Mouse (Mus musculus) limb, embryonic 10.5 days (tissue): ENCODE results near the gene Fam129a. TPM values are rescaled to one million over a fixed set of nuclear protein-coding genes. Genes with fewer than 3 reads are reported as not detected.

Source experiments
- DNase-seq: peaks from one replicate; pipeline ENCODE4 v3.0.0-alpha.2; 2017; ENCODE audit warnings: low spot score
- H3K27ac ChIP-seq: fragments of 300-500 bp; sonication (generic); 2 replicates; pipeline ENCODE4 v1.5.1; 2016; ENCODE audit warnings: mild to moderate bottlenecking
- H3K27me3 ChIP-seq: fragments of 300-500 bp; sonication (generic); 2 replicates; pipeline ENCODE4 v1.6.1; 2016; ENCODE audit warnings: low read depth, mild to moderate bottlenecking; ENCODE audit not compliant: poor library complexity, severe bottlenecking
- H3K36me3 ChIP-seq: fragments of 300-500 bp; sonication (generic); 2 replicates; pipeline ENCODE4 v1.6.1; 2016; ENCODE audit warnings: mild to moderate bottlenecking, moderate library complexity
- H3K4me1 ChIP-seq: fragments of 300-500 bp; sonication (generic); 2 replicates; pipeline ENCODE4 v1.6.1; 2016
- H3K4me3 ChIP-seq: fragments of 300-500 bp; sonication (generic); 2 replicates; pipeline ENCODE4 v1.5.1; 2016; ENCODE audit warnings: mild to moderate bottlenecking, moderate library complexity
- H3K9me3 ChIP-seq: fragments of 300-500 bp; sonication (generic); replicated peaks from 2 replicates; pipeline ENCODE4 v1.6.1; 2016; ENCODE audit warnings: mild to moderate bottlenecking
- WGBS: fragments of 180-500 bp; shearing (Covaris S2); methylation state at CpG from one replicate; pipeline ENCODE4 v1.1.7; 2016; 5-methylcytosine and 5-hydroxymethylcytosine counted together
- polyA plus RNA-seq: library from polyadenylated mRNA; unstranded; fragments of >200 nt; fragmentation: Nextera tagmentation; extraction: Ambion mirVana; gene quantifications from 2 replicates; pipeline ENCODE4 v1.2.1, GENCODE M21; 2016

The Fam129a gene
- polyA plus RNA-seq, 1 experiment from 2014 or later, result 0.90 TPM

DNA sequence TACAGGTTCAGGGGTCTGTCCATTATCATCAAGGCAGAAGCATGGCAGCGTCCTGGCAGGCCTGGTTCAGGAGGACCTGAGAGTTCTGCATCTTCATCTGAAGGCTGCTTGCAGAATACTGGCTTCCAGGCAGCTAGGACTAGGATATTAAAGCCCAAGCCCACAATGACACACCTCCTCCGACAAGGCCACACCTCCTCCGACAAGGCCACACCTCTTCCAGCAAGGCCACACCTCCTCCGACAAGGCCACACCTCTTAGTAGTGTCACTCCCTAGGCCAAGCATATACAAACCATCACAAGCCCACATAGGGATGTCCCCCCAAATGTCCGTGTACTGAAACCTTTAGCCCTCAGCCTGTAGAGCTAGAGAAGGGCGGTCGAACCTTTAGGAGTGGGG, 2.3 kb upstream of the Fam129a start:
- no peak for DNase-seq
- H3K27ac ChIP-seq, result no peak overlapping the region
- WGBS, result 71% methylated on average over 7 of the region's 7 CpGs
- peaks cover 19% of the 10 kb centered on the region for H3K4me1 ChIP-seq
- no peaks in the 10 kb centered on the region for H3K36me3 ChIP-seq
- no peaks in the 10 kb centered on the region for H3K9me3 ChIP-seq
- H3K27me3 ChIP-seq, result peaks cover 45% of the 10 kb centered on the region
- no peak overlapping the region for H3K4me3 ChIP-seq

- H3K4me1 ChIP-seq, result peaks cover 24% of the 10 kb centered on the region
- no peaks in the 10 kb centered on the region for H3K9me3 ChIP-seq
- H3K27ac ChIP-seq, result no peak overlapping the region; the same call in 1 of the 2 replicates
- H3K4me3 ChIP-seq, result peak overlapping the region; percentile 53
- H3K36me3 ChIP-seq, result no peaks in the 10 kb centered on the region
- 20% methylated on average over 10 of the region's 10 CpGs for WGBS
- peaks cover 45% of the 10 kb centered on the region for H3K27me3 ChIP-seq
- DNase-seq, result no peak
These were observed 1.0 kb downstream of the Fam129a start for GRCm38 (mm10) chr1:151571838-151572578.

- WGBS, result 85% methylated on average over 7 of the region's 7 CpGs
- peaks cover 45% of the 10 kb centered on the region for H3K27me3 ChIP-seq
These were observed 1.8 kb downstream of the Fam129a start for GRCm38 (mm10) chr1:151572601-151573320.

GRCm38 (mm10) chr1:151580200-151580982, 9.4 kb downstream of the Fam129a start:
- no peak for DNase-seq

More at GRCm38 (mm10) chr1:151572601-151573320, 1.8 kb downstream of the Fam129a start:
- no peak for DNase-seq
- H3K9me3 ChIP-seq, result no peaks in the 10 kb centered on the region
- H3K36me3 ChIP-seq, result no peaks in the 10 kb centered on the region
- no peak overlapping the region for H3K4me3 ChIP-seq
- H3K27ac ChIP-seq, result no peak overlapping the region
- H3K4me1 ChIP-seq, result peaks cover 24% of the 10 kb centered on the region

DNA sequence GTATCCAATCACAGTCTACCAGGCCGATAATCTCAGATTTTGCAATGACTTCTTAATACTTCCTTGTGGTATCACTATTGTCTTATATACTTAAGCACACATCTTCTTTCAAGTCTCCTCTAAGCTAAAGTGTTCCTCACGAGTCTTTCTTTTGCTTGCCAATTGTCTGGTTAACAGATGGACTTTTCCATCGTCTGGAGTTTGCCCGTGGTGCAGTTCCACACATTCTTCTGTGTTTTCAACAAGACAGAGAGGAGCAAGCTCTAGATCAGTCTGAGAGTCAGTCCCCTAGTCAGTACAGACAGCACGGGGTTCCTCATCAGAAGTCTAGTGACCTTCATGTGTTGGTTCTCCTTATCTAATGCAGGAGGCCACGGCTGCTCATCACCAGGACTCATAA, 10.5 kb downstream of the Fam129a start:
- Histone ChIP-seq H3K27ac (no peak overlapping the region), H3K27me3 (no peaks in the 10 kb centered on the region), H3K4me3 (no peak overlapping the region), H3K36me3 (no peaks in the 10 kb centered on the region), H3K4me1 (peaks cover 8% of the 10 kb centered on the region), H3K9me3 (no peaks in the 10 kb centered on the region)
- WGBS, result 84% methylated on average over 6 of the region's 6 CpGs
- DNase-seq, result no peak

More at GRCm38 (mm10) chr1:151580200-151580982, 9.4 kb downstream of the Fam129a start:
- Histone ChIP-seq H3K4me3 (no peak overlapping the region), H3K36me3 (no peaks in the 10 kb centered on the region), H3K27me3 (no peaks in the 10 kb centered on the region), H3K27ac (no peak overlapping the region), H3K4me1 (peaks cover 6% of the 10 kb centered on the region), H3K9me3 (no peaks in the 10 kb centered on the region)
- 82% methylated on average over 8 of the region's 8 CpGs for WGBS

- H3K27ac ChIP-seq, result no peak overlapping the region
- 75% methylated on average over 4 of the region's 4 CpGs for WGBS
- H3K4me3 ChIP-seq, result no peak overlapping the region
- no peaks in the 10 kb centered on the region for H3K9me3 ChIP-seq
- DNase-seq, result no peak
- no peaks in the 10 kb centered on the region for H3K27me3 ChIP-seq
- no peaks in the 10 kb centered on the region for H3K36me3 ChIP-seq
- H3K4me1 ChIP-seq, result peaks cover 8% of the 10 kb centered on the region
These were observed 11.0 kb downstream of the Fam129a start for GRCm38 (mm10) chr1:151581977-151582376.

DNA sequence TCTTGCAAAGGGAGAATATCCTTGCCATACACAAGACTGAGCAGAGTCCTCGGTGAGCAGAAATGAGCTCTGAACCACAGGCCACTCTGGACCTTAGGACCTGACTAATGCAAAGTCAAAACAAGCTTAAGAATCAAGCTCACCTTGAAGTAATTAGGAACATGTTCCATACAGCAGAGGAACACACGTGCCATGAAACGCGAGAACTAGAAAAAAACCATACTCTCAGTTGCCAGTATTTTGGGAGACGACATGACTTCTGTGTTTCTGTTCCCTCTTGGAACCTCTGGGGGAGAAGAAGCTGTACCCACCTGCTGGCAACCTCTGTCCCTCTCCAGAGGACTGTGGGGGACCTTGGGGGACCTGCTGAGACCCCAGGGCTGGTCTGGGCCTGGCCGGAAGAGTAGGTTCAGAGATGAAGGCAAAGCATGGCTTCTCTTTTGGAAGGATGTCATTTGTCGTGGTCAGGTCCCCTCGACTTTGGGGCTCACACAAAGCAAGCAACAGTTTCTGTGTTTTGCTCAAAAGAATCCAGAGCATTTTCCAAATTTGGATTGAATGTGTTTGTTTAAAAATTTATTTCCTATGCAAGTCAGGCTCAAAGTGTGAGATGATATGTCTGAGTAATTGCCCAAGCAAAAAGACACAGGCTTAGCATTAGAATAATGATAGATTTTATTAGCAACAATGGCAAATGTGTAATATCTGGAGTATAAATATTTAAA, 12.6 kb downstream of the Fam129a start:
- Histone ChIP-seq H3K4me3 (no peak overlapping the region), H3K4me1 (peaks cover 8% of the 10 kb centered on the region), H3K27ac (no peak overlapping the region), H3K27me3 (no peaks in the 10 kb centered on the region), H3K9me3 (no peaks in the 10 kb centered on the region), H3K36me3 (no peaks in the 10 kb centered on the region)
- 75% methylated on average over 8 of the region's 8 CpGs for WGBS
- DNase-seq, result no peak

DNA sequence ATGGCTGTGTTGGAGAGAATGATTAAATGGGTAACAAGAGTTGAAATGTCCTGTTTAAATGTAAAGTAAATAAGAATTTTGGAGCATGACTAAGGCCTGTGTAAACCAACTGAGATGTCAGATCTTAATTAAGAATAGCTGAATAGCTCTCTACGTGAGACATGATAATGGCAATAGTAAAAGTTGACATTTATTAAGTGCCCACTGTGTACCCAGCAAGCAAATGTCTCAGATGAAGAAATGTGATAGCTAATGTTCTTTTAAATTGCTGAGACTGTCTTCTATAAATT, 13.1 kb downstream of the Fam129a start:
- 63% methylated on average over 1 of the region's 1 CpGs for WGBS
- Histone ChIP-seq H3K27me3 (no peaks in the 10 kb centered on the region), H3K27ac (no peak overlapping the region), H3K36me3 (no peaks in the 10 kb centered on the region), H3K4me1 (peaks cover 8% of the 10 kb centered on the region), H3K4me3 (no peak overlapping the region), H3K9me3 (no peaks in the 10 kb centered on the region)
- no peak for DNase-seq

- Histone ChIP-seq H3K27ac (no peak overlapping the region), H3K27me3 (no peaks in the 10 kb centered on the region), H3K4me1 (peaks cover 8% of the 10 kb centered on the region), H3K36me3 (no peaks in the 10 kb centered on the region), H3K4me3 (no peak overlapping the region), H3K9me3 (no peaks in the 10 kb centered on the region)
- no peak for DNase-seq
- 86% methylated on average over 11 of the region's 11 CpGs for WGBS
These were observed 13.7 kb downstream of the Fam129a start for GRCm38 (mm10) chr1:151584565-151585216.

GRCm38 (mm10) chr1:151585647-151586046, 14.7 kb downstream of the Fam129a start:
- Histone ChIP-seq H3K4me3 (no peak overlapping the region), H3K36me3 (no peaks in the 10 kb centered on the region), H3K27me3 (no peaks in the 10 kb centered on the region), H3K27ac (no peak overlapping the region), H3K9me3 (no peaks in the 10 kb centered on the region), H3K4me1 (peaks cover 8% of the 10 kb centered on the region)
- 81% methylated on average over 4 of the region's 4 CpGs for WGBS
- no peak for DNase-seq

GRCm38 (mm10) chr1:151592085-151593017, 21.4 kb downstream of the Fam129a start:
- Histone ChIP-seq H3K4me1 (no peaks in the 10 kb centered on the region), H3K27ac (no peak overlapping the region), H3K9me3 (no peaks in the 10 kb centered on the region), H3K36me3 (no peaks in the 10 kb centered on the region), H3K4me3 (no peak overlapping the region), H3K27me3 (no peaks in the 10 kb centered on the region)
- no peak for DNase-seq
- 81% methylated on average over 13 of the region's 13 CpGs for WGBS
